Mouse (Mus musculus): Measurements from ENCODE around the gene Agk.

DNA sequence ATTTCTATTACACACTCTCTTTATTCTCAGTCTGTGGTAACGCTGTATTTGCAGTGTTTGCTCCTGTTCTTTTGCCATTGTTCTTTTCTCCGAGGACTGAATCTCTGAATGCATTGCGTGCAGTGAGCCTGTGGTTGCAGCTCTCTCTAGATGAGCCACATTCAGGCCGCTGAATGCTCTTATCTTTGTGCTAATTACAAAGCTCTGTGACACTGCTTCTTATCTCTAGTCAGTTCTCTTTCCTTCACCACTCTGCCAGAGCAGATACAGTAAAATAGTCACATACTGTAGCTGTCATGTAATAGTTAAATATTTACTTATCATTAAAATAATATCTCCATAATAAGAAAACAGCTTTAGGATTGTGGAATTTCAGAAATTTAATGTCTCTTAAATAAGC lies 63.7 kb downstream of the Agk start:
- TF ChIP-seq CTCF (conservative IDR thresholded peaks at IDR 0.05; ENCODE audit: insufficient read depth, insufficient read length, low read depth, low read length) (no peak), POLR2A (IDR thresholded peaks at IDR 0.05; ENCODE audit: low read depth, low read length) (no peak)

All from kidney, adult 2 months (tissue).